Mouse (Mus musculus): Measurements from ENCODE around the gene Rptor.

- no peak for TF ChIP-seq CTCF (IDR thresholded peaks at IDR 0.05; ENCODE audit: low read depth)
- no peak for TF ChIP-seq EP300 (IDR thresholded peaks at IDR 0.05; ENCODE audit: low read depth)
Observed at GRCm38 (mm10) chr11:119788919-119789713, 186.4 kb downstream of the Rptor start.
